Mouse (Mus musculus): Measurements from ENCODE around the gene Cpa1.
A peak's percentile ranks its signal among the peaks of the same experiment; 100 is the strongest.

Cpa1 gene

DNA sequence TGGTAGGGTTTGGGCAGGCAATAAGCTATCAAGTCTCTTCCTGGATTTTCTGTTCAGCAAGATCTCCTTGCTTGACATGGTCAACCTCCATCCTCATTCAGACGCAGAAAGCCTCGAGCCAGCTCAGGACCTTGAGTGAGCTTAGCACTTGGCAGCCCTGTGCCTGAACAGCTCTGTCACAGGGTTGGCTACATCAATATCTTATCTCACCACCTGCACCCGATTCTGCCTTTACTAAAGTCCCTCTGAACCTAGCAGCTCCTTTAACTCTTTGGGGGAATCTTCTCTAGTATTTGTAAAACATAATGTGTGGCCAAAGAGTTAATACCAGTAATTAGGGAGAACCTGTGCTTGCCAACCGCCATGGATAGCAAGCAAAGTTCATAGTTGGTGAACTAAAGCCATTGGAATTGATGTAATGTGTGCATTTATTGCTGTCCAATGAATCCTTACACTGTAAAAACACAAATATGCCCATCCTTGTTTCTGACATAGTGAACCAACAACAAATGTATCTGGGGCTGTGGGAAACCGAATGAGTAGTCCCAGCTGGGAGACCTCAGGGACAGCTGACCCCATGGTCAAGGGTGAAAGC lies at the start of gene Cpa1:
Cpa1 (plus strand) TSS at position 545 of the 595 bp plus-strand sequence.
- DNase-seq = no peak

DNA sequence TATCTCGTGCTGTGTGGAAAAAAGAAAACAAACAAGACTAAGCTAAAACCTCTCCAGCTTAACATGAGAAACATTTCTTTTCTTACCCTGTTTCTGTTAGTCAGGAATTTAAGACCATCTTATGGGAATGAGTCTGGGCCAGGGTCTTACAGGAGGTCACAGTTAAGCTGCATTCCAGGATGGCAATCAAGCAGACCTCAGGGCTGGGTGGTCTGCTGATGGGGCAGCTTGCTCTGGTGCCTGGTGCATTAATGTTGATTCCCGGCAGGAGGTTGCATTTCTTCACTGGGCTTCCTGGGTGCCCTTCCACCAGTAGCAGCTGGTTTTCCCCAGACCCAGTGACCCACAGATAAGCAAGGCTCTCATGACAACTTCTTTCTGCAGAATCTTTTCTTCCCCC lies 49.2 kb upstream of the Cpa1 start:
- no peak for DNase-seq

DNA sequence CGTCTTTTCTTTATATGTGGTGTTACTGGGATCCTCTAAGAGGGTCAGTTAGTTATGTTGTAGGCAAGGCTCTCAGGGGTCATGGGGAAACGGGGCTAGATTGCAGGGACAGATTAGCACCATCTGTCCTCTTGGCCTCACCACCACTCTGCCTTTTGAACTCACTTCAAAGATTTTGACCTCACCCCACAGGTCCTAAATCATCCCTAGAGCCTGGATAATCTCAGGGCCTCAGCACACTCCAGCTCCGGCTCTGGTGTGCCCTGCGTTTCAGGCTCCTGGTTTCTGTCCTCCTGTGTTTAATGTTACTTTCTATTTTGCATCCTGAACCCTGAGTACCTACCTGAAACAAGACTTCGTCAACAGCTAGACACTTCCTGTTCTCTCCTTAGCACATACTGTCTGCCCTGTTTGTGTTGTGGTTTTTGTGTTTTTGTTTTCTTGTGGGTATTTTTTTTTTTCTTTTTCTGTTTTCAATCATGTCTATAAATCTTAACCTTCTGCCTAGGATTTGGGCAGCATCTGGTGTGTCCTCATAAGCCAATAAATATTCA lies 47.1 kb upstream of the Cpa1 start:
- no peak for DNase-seq

DNA sequence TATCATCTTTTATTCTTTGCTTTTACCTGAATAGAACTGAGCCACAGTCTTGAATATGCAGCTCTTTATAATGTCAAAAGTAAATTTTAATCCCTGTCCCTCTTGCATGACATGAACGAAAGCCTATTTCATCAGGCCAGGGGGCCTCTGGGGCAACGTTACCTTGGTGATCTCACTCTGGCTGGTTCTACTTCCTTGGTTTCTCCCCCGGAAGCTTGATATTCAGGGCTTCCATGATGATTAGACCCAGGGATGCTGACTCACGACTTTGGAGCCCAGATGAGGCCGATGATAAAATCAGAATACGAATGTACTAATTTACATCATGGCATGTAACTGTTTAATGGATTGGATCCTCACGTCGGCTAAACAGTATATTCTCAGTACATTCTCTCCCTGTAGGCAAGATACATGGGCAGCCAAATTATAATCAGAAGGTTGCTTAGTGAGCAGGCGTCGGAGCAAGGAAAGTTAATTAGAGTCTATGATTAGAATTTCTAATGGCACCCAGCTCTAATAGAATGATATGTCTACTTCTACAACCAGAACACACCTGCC lies 46.5 kb upstream of the Cpa1 start:
- no peak for DNase-seq

DNA sequence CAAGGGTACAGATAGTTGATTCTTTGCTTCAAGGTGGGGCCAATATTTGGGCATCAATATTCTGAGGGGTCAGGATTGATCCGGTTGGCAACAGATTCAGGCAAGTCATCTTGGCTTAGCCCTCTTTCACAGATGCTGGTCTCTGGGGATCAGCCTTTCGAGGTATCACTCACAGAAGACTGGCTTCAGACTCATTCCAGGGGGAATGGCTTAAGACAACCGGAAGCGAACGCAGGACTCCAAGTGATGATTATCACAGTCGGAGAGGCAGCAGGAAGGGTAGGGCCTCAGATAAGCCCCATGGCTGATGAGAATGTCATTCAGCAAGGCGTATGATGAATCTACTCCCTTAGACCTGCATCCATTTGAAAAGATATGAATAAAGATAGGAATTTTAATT lies 44.7 kb upstream of the Cpa1 start:
- DNase-seq = no peak

DNA sequence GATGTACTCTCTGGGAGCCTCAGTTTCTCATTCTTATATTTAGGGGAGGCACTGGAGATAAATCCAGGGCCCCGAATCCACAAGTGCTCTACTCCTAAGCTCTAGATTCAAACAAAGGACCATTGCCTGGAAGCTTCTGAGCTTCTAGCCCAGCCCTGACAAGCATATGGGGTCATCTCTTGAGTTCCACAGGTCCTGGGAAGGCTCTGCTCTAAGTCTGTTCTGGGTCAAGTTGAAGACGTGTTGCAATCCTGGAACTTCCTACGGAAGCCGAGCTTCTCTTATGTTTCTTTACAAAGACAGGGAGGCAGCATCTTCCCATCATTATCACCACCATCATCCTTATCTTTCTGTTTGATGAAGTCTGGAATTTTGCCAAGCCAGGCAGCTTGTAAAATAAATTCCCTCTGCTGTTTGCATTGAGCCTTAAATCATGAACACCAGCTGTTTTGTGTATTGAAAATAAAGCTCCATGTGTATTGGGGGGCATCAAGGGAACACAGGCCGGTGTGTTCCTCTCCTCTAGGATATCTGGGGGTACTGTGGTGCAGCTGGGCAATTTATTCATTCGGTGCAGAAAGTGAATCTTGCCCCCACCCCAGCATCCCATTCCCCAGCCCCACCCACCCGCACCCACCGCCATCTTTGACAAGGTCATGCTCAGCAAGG lies 42.7 kb upstream of the Cpa1 start:
- DNase-seq = no peak

DNA sequence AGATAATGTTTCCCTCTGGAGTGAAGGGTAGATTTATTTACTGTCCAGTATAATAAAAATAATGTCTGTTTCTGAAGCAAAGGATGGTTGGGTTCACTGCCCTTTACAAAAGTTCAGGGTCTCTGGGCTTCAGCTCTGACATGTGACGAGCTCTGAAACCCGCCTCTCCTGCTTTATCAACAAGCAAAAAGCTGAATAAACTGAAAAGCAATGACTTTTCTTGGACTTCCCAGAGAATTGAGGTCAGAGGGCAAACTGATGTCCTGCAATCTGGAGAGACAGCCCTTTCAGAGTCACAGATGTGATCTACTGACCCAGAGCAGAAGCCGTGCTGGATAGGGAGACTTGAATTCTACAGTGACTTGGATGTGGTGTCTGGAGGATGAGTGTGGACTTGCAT lies 39.0 kb upstream of the Cpa1 start:
- DNase-seq = no peak

DNA sequence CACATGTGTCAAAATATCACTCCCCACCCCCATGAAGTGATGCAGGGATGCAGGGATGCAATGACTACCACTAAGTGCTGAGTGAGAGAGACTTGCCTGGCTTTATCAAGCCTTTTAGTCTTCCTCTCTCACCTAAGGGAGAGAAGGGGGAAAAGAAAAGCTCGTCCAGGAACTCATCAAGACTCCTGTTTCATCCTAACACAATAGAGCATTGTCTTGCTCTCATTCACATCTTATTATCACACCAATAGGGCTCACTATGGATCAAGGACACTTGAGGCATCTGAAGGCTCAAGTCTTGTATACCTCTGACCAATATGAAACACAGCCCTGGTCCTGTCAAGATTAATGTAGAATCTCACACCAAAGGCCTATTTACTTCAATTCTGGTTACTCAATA lies 38.0 kb upstream of the Cpa1 start:
- DNase-seq = no peak

DNA sequence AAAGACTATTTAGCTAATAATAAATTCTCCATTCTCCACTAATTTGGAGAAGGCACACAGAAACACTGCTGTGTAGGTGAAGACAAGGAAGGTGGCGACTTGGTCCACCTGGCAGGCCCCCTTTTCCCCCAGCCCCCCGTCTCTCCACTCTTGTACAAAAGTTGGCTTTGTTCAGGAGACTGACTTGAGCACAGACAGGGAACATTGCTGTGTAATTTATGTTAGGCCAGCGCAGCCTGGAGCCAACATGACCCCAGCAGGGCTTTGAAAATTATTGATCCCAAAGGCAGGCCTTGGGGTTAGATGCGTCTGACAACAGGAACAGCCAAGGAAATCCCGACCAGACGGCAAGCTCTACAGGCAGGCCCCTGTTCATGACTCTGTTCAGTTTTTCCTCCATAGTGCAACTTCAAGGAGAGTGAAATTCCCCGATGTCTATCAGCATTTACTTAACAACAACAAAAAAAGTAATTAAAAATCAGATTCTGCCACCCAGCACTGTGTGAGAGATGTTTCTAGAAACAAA lies 34.6 kb upstream of the Cpa1 start:
- no peak for DNase-seq

DNA sequence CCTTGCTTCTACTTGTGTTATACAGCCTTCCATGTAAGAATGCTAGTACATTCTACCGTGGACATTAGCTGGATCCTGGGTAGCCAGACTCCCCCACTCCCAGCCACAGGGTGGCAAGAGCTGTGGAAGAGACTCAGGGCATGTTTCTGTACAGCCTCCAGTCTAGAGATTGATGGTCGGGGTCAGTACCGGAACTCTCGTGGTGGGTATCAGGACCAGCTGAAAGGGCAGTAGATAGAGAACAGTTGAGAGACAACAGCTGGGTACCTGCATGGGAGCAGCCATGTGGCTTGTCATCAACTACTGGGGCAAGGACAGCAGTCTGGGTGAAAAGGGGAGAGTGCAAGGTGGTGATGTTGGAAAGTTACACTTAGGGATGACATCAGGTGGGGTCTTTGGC lies 33.9 kb upstream of the Cpa1 start:
- DNase-seq = no peak

DNA sequence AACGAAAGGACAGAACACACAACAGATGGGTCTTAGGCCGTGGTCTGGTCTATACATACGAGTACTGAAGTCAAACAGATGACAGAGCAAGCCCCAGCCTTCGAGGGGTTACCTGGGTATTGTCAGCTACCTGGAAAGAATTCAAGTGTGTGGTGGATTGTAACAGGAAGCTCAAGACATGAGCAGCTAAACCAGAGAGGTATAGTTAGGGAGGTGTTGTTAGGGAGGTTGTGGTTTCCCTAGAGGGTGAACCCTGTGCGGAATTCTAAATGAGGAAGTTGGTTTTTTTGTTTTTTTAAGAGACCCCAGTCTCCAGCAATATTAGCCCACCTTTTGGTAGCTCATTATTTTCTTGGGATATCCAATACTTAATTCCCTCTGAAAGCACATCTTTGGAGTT lies 33.3 kb upstream of the Cpa1 start:
- DNase-seq = no peak

DNA sequence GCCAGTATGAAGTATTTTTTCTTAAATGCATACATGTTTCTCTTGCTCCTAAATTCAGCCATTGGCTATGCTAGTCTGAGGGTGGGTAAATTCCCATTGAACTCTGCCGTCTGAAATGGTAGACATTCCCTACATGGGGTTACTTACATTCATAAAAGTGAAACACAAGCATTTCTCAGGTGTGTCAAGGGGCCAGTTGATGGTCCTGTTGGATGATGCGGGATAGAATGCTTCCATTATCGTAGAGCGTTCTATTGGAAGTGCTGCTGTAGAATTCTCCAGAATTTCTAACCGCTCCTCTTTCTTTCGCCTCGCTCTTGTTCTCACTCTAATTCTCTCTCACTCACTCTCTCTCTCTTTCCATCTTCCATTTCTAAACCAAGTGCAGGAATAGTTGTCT lies 28.3 kb upstream of the Cpa1 start, which contains the start of gene Cpa5:
Cpa5 (plus strand) TSS at position 301 of the 400 bp plus-strand sequence.
- no peak for DNase-seq

DNA sequence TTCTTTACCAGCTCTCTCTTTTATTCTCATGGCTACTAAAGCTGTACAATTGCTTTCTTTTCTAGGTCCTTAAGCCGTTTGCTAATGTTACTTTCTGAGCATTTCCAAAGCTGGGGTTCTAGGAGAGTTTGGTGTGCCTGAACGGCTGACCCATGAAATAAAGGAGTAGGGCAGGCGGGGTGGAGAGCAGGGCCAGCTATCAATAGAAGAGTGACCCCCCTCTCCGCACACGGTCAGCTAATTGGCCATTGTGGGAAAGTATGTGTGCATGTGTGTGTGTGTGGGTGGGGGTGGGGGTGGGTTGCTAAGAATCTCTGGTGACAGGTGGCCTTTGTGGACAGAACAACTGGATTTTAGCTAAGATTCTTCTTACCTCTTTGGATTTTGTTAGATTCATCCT lies 27.8 kb upstream of the Cpa1 start:
- DNase-seq = no peak

DNA sequence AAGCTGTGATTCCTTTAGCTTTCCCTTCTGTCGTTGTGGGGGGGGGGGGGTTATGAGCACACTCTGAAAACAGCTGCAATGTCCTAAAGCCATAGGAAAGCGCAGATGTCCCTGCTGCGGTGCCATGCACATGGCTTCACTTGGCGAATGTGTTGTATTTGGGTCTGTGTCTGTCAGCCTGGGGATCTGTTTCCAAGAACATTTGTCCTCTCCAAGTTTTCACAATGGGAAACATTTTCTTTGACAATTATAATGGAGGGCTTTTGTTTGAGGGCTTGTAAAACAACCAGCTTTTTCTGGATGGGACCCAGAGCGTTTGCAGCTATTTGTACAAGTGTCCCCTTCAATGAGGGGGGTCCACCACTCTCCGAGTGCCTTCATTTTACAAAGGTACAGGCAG lies 24.8 kb upstream of the Cpa1 start:
- no peak for DNase-seq

DNA sequence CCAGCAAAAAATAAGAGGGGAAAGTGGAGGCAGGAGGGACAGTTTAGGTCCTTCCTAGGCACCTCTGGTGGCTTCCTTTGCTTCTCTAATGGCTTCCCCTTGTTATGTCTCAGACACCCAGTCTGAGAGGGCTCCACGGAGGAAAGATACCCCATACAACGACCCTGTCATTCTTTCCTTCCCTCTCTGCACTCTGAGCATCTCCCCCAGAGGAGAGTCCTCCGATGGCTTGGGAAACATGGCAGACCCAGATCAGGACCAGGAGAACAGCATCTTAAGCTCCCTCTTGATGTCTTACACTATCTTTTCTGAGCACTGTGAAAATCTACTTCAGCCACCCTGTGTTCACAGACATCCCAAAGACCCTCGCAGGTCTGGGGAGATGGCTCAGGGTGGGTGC lies 23.3 kb upstream of the Cpa1 start:
- no peak for DNase-seq

DNA sequence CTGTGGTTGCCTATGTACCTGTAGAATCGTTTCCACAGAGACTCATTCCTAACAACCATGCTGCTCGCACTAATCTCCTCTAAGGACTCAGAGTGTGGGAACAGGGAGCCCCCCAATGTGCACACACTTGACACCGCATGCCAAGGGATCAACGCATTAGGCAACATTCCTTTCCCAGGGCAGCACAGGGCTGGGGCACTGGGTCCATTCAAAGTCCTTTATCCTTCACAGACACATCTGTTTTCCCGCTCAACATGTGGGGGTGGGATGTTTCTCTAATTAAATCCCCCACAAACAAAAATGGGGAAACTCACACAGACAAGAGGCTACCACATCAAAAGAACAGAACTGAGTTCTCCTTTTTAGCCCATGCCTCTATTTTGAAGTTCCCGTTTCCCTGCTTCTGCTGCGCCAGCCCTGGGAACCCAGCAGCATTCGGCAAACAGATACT lies 22.5 kb upstream of the Cpa1 start:
- DNase-seq = no peak

DNA sequence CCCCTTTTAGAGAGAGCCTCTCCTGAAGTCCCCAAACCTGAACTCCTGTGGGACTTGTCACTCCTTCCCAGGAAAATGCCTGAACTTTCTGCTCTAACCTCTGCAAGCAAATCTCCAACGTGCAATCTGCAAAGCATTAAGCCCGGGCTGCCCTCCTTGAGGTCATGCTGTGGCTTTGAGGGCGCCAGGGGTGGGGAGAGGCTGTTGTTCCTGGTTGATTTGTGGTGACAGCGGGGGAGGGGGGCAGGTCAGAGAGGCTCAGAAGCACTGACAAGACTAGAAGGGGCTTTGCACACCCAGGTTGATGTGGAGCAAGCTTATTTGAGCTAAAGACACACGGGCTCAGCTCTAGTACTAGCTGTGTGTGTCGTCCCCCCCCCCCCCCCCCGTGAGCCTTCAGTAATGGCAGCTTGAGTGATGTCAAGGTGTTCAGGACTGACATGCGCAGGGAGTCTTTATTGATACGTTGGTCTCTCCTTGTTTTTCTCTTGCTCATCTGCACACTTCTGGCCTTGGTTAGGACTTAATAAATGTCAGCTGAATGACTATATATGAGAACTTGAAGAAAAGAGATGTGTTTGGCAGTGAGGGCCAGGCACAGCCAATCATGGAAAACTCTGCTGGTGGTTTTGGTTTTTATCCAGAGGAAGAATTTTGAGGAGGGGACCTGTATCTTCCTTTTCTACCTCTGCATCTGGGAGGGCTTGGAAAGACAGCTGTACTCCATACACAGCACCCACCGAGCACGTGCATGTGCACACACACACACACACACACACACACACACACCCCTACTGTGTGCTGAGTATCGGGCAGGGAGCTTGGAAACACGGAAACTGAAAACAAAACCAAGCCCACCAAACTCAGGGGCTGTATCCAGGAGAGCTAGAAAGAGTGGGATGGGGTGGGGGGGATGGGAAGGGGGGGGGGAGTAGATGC lies 21.7 kb upstream of the Cpa1 start:
- DNase-seq = no peak

DNA sequence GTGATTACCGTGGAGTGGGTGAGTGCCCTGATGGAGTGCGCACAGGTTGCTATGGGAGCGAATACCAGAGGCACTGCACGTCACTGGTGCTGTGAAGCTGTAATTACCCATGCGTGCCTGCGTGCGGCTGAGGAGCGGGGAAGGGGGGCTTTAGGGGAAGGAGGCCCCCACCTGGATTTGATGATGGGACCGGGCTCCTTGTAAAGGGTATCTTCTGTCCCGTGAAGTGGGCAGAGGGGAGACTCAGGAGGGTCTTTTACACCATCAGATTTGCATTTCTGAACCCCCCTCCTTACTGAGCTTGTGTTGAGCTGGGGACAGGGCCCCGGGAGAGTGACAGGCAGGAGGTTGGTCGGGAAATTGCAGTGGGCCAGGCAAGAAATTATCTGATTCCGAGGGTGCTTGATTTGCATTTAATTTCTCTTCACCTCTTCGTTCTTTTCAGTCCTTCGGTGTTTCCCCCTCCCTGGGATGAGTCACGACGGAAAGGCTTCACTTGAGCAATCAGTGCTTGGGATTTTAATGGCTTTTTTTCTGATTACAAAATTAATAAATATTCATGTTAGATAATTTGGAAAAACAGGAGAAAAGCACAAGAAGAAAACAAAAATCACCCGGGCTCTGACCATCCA lies 20.9 kb upstream of the Cpa1 start:
- DNase-seq = peak; percentile 61

DNA sequence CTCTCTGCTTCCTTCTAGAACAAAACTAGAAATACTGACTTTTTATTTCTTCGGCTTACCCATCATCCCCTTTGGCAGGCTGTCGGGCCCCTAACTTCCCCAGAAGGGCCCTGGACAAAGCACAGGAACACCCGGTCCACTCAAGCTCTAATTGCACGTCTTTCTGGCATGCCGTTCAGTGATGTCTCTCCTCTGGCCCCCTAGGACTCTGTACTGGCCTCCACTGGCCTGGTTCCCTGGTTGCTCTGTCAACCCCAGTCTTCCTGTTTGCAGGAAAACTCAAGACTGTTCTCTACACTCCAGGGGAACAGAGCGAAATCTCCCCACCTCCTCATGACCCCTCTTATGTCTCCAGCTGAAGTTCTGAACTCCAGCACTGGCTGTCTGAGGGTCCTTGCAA lies 20.3 kb upstream of the Cpa1 start:
- no peak for DNase-seq

DNA sequence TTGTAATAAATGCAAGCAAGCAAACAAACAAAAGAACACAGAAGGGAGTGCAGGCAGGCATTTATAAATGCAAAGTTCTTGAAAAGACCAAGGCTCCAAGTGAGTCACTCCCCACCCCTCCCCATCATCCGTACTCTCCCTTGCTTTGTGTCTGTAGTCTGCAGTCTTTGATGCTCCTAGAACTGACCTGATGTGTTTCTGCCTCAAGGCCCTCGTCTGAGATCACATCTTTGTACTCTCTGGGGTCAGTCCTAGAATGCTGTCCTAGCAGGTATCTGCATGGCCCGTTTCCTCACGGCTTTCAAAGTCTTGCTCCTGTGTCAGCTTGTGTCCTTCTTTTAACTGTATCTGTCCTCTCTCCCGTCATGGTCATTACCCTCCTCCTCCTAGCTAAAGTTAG lies 19.4 kb upstream of the Cpa1 start:
- DNase-seq = no peak

DNA sequence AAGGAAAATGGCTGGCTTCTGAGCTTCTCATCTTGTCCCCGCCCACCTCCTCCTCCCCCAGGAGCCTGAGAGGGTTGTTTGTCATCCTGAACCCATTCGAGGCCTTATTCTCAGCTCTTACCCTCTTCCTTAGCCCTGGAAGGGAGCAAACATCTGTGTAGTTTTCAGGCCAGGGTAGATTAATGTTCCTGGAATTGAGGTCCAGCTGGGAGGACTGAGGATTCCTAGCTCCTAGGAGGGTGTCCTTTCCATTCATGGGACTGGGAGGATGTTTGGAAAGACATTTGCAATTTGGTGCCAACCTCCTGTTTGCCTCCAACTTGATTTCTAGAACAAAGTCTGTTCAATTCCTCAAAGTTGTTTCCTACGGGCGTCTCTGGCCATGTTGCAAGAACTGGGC lies 18.4 kb upstream of the Cpa1 start:
- DNase-seq = no peak

DNA sequence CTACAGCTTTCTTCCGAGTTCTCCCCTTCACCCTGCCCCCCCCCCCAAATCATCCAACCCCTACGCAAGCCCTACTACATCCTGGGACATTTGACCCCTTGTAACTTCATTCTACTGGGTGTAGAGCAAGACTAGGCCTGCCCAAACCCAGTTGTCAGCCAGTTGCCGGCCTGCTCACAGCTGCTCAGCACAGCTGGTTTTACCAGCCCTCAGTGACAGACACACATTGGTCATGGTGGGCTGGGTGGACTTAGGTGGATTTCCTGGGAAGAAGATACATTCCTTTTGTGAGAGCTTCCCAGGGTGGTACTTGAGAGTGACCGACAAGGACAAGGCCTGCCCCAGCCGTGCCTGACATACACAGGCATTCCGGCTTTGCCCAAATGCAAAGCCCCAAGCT lies 18.0 kb upstream of the Cpa1 start:
- no peak for DNase-seq

DNA sequence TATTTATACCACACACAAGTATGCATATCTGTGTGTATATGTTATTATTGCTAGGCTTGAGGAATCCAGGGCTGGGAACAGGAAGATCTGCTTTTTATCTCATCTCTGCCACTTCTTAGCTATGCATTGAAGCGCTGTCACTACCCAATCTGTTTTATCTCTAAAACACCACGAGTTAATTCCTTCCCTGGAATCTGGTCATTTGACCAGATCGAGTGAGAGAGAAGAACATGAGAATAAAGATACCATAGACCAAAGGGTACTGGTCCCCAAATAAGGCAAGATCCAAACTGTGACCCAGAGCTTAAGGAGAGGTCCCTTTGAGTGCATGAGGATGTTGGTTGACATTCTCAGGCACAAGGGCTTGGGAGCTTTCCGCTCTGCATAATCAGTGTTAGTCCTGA lies 17.0 kb upstream of the Cpa1 start:
- DNase-seq = no peak
